Comparison of ENCODE assay signal across 10 mouse cellular contexts in genomic region chr1:187606271-187607040, GRCm38 (mm10). TPM values are rescaled to one million over a fixed set of nuclear protein-coding genes. Genes with fewer than 3 reads are reported as not detected.
DNase-seq lines count a peak whose midpoint lies in the region; ATAC-seq lines count a peak whose summit lies in the region.
"Had no signal": no experiment of that assay in that cellular context is flagged by ENCODE, and none has a peak within 500 bp of the region (broad histone marks: within the 10 kb centered on the region; RNA-seq: fewer than 3 reads in every experiment).

No protein-coding gene starts in this region.

- peaks cover 92% of the 10 kb centered on the region for H3K27me3 ChIP-seq in forebrain, embryonic 12.5 days
- H3K27me3 ChIP-seq in hindbrain, embryonic 15.5 days, result peaks cover 57% of the 10 kb centered on the region

- no peaks in the 10 kb centered on the region for H3K9me3 ChIP-seq in forebrain, embryonic 12.5 days
- H3K9me3 ChIP-seq in hindbrain, embryonic 15.5 days, result no peaks in the 10 kb centered on the region

- under 1% methylated on average over 23 of the region's 23 CpGs for WGBS in forebrain, embryonic 12.5 days
- WGBS in hindbrain, embryonic 15.5 days, result 4% methylated on average over 23 of the region's 23 CpGs

- ATAC-seq in forebrain, embryonic 12.5 days (ENCODE audit: low FRiP score), result no peak
- ATAC-seq in hindbrain, embryonic 15.5 days (ENCODE audit: low FRiP score, low read depth), result no peak
- no peak for ATAC-seq in inflammation-experienced regulatory T-cells, adult 6 months

- H3K27ac ChIP-seq in forebrain, embryonic 12.5 days, result no peak overlapping the region
- H3K27ac ChIP-seq in hindbrain, embryonic 15.5 days (replicated peaks), result no peak overlapping the region

- H3K9ac ChIP-seq in forebrain, embryonic 12.5 days, result no peak overlapping the region
- H3K9ac ChIP-seq in hindbrain, embryonic 15.5 days, result no peak overlapping the region

- H3K4me3 ChIP-seq in forebrain, embryonic 12.5 days (replicated peaks), result 0 out of 2 replicates have a peak overlapping the region, but pooled peaks have one; percentile 10
- H3K4me3 ChIP-seq in hindbrain, embryonic 15.5 days, result no peak overlapping the region

- peaks cover 62% of the 10 kb centered on the region for H3K4me1 ChIP-seq in forebrain, embryonic 12.5 days
- H3K4me1 ChIP-seq in hindbrain, embryonic 15.5 days (replicated peaks), result peaks cover 63% of the 10 kb centered on the region

- peak; percentile 10 to 22 for DNase-seq in kidney, postnatal 4 days
- DNase-seq in kidney, postnatal 10 days, result no peak
- DNase-seq in neural tube, embryonic 10.5 days (ENCODE audit: extremely low spot score, low spot score), result peak; percentile 40
- DNase-seq in right cerebral cortex, postnatal 14 days, result no peak
- DNase-seq in frontal cortex, postnatal 10 days (ENCODE audit: low spot score in 2 of 2), result no peak
- DNase-seq: heart, postnatal 36 days; liver had no signal

- no peaks in the 10 kb centered on the region for H3K36me3 ChIP-seq in forebrain, embryonic 12.5 days (replicated peaks)
- H3K36me3 ChIP-seq in hindbrain, embryonic 15.5 days, result no peaks in the 10 kb centered on the region

- peak overlapping the region; percentile 26; the same call in 1 of the 2 replicates for H3K4me2 ChIP-seq in forebrain, embryonic 12.5 days
- peak overlapping the region; percentile 83 for H3K4me2 ChIP-seq in hindbrain, embryonic 15.5 days

RNA-seq across cellular contexts. Expression of gene Esrrg, which starts 2.1 kb away (rescaled TPM):
- 8.1 and 9.1 TPM in 2 replicates for polyA plus RNA-seq in forebrain, embryonic 12.5 days (2016; fragmentation: Nextera tagmentation; extraction: Ambion mirVana)
- 33.2 and 36.6 TPM in 2 replicates for polyA plus RNA-seq in hindbrain, embryonic 15.5 days (2015; fragmentation: Nextera tagmentation; extraction: Ambion mirVana)
- not detected for polyA plus RNA-seq in inflammation-experienced regulatory T-cells, adult 6 months (2017; shearing (Covaris generic))

Comparison
In these comparisons a context has a peak if more than half of its experiments do, and no peak if none do; other contexts are left out.
1. DNase-seq: peak in kidney, postnatal 4 days (2 of 2) and neural tube, embryonic 10.5 days (single experiment); none in kidney, postnatal 10 days (single experiment), right cerebral cortex, postnatal 14 days (single experiment) and frontal cortex, postnatal 10 days (0 of 2).